Mouse (Mus musculus) hematopoietic stem cell, adult 5-6 weeks (primary cell): ENCODE data around the gene Map3k5. TPM values are rescaled to one million over a fixed set of nuclear protein-coding genes. Genes with fewer than 3 reads are reported as not detected.

ENCODE experiments used
- ATAC-seq, 2 experiments: fragments of 125-278 bp in 1 of 2; replicated peaks in 1 of 2; 2 replicates each; pipeline ENCODE4 v1.8.0; 2016 to 2017; ENCODE audit warnings: inconsistent platforms in 2 of 2, mild to moderate bottlenecking in 2 of 2, moderate number of reproducible peaks in 2 of 2, low read depth in 1 of 2, moderate TSS enrichment in 1 of 2; ENCODE audit not compliant: low FRiP score in 2 of 2, poor library complexity in 2 of 2, severe bottlenecking in 2 of 2, insufficient read depth in 1 of 2, low TSS enrichment in 1 of 2
- total RNA-seq: library from RNA; stranded (forward); fragments of 172-1452, 232-1000 nt; gene quantifications from 2 replicates; pipeline ENCODE4 v1.2.3, GENCODE M21; 2017

Map3k5 gene
- total RNA-seq, 1 experiment from 2014 or later, result 22.7 TPM

GRCm38 (mm10) chr10:20021670-20022468, 87.6 kb downstream of the Map3k5 start:
- no peak for ATAC-seq

GRCm38 (mm10) chr10:20022608-20023340, 88.5 kb downstream of the Map3k5 start:
- ATAC-seq, result no peak

GRCm38 (mm10) chr10:20023524-20023923, 89.3 kb downstream of the Map3k5 start:
- ATAC-seq, result no peak

GRCm38 (mm10) chr10:20024891-20025290, 90.6 kb downstream of the Map3k5 start:
- ATAC-seq, result no peak

GRCm38 (mm10) chr10:20025781-20026520, 91.7 kb downstream of the Map3k5 start:
- ATAC-seq, result no peak

GRCm38 (mm10) chr10:20030703-20031102, 96.4 kb downstream of the Map3k5 start:
- no peak for ATAC-seq

GRCm38 (mm10) chr10:20031936-20032335, 97.7 kb downstream of the Map3k5 start:
- ATAC-seq, result no peak

GRCm38 (mm10) chr10:20036375-20036774, 102.1 kb downstream of the Map3k5 start:
- peak in 1 of 2 experiments; percentile 32; a peak in 1 of 4 replicates for ATAC-seq

GRCm38 (mm10) chr10:20036846-20037245, 102.6 kb downstream of the Map3k5 start:
- peak; percentile 75 to 79 for ATAC-seq

GRCm38 (mm10) chr10:20039531-20039930, 105.3 kb downstream of the Map3k5 start:
- no peak for ATAC-seq

GRCm38 (mm10) chr10:20040116-20040515, 105.8 kb downstream of the Map3k5 start:
- ATAC-seq, result no peak

GRCm38 (mm10) chr10:20040677-20041076, 106.4 kb downstream of the Map3k5 start:
- 0 out of 4 replicates have a peak, but pooled peaks have one; percentile 38 to 46 for ATAC-seq

GRCm38 (mm10) chr10:20042081-20042480, 107.8 kb downstream of the Map3k5 start:
- no peak for ATAC-seq

- ATAC-seq, result no peak
Measured at GRCm38 (mm10) chr10:20044051-20044450, 109.8 kb downstream of the Map3k5 start.

- ATAC-seq, result no peak
Measured at GRCm38 (mm10) chr10:20045733-20046495, 111.6 kb downstream of the Map3k5 start.

GRCm38 (mm10) chr10:20056859-20057644, 122.8 kb downstream of the Map3k5 start:
- ATAC-seq, result no peak
